Mouse (Mus musculus) frontal cortex, postnatal 10 days (tissue): ENCODE results near the gene Stx8.

ENCODE experiments used
- DNase-seq, 2 experiments: peaks; one replicate each; pipeline ENCODE4 v3.0.0; 2022; ENCODE audit warnings: low spot score in 2 of 2, mixed read lengths in 1 of 2

Gene Stx8

DNA sequence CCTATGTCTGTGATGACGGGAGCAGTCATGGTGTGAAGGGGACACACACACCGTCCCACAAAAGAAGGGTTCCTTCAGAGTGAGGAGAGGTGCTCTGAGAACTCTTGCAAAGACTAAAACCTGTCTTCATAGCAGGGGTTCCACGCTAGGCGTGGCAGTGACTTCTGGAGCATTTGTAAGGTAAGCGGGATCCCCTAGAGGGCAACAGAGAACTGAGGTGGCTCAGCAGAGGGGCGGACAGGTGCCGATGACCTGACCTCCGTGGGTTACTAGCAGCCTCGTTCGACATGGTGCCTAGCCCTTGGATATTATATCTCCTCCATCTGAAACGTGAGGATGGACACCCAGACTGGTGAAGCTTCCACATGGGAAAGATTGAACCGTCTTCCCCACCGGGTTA lies 257.1 kb downstream of the Stx8 start:
- DNase-seq, result no peak

DNA sequence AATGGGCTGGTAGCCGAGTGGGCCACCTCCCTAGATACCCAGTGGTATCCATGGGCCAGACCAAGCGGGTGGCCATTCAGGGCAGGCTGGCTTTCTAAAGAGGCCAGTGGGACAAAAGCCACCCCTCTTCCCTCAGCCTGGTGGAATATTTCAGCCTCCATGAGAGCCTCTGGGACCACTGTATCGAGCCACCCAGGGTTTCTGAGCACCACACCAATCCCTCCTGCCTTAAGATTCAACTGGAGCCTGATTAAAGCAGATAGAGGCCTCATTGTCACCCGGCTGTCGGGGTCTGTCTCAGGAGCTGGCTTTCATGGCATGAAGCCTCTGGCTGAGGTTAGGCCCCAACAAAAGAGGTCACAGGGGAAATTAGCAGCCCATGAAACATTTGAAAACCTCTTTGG lies 260.7 kb downstream of the Stx8 start:
- no peak for DNase-seq

DNA sequence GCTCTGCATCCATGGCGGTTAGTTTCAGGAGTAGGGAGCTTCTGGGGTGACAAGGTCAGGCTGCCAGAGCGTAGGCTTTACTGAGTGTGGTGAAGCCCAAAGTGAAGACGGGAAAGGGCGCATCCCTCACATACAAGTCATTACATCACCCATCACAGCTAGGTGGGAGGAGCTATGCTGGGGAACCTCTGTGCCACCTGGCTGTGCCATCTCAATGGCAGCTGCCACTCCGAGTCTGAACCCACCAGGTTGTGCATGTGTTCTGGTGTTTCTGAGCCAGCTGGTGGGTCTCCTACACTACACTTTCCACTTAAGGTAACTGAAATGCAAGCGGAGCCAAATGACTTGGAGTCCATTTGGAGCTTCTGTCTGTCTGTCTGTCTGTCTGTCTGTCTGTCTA lies 261.8 kb downstream of the Stx8 start:
- no peak for DNase-seq

DNA sequence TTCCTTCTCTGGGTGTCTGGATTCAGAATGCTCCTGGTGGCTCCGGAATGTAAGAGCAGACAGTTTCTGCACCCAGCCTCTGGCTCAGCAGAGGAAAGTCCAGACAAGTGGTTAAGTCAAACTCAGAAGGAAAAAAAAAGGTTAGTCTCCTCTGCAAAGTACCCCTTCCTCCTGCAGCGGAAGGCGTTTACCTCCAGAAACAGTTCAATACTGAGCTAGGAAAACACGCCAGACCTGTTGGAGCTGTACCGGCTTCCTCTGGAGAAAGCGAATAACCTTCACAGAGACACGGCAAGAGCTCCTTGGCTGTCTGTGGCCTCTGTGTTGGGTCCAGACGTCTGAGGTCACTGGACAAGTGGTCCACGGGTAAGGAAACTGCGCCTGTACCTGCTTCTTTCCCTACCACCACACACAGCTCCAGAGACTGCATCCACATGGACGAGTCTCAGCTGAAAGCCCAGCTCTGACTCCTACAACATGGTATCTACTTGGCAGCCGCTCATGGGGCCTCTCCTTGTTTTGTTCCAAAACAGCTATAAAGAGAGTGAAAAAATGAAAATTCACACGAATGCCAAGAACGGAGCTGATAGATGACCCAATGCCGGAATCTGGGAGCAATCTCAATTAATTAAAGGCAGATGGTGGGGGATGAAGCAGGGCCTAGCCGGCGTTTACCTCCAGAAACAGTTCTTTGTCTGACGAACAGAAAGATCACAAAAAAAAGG lies 263.1 kb downstream of the Stx8 start:
- no peak for DNase-seq

DNA sequence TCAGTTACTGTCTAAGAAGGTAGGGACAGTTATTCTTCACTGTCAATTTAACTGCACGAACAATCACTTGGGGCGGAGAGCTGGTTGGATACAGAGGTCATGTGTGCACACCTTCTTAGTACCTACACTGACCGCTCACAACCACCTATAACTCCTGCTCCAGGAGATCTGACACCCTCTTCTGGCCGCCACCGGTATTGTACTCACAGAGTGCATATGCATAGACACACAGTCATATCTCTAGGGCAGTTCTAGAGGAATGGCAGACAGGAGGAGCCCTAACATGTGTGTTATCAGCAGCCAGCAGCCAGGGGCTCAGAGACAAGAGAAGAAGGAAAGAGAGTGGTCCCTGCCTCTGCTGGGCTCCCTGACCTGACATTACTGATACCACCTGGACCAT lies 265.6 kb downstream of the Stx8 start:
- DNase-seq, result no peak

DNA sequence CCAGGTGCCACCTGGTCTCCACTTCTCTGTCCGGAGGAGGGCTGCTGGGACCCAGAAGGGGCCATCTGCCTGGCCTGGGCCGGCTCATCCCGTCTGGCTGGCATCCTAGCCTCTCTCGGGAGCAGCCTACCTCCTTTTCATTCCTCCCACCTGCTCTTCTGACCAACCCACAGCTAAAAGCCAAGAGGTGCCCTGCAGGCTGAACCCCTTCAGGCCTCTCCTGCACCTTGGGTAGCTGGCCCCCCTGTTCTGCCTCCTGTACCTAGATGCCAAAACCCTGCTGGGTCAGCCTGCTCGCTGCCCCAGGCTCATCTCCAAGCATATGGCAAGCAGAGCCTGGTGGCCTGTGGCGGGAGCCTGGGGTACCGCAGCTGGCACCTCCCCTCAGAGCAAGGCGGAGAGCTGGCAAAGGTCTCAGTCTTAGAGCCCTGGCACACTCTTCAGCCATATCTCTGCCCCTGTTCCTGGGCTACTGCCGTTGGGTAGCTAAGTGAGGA lies 267.5 kb downstream of the Stx8 start:
- DNase-seq, result no peak

DNA sequence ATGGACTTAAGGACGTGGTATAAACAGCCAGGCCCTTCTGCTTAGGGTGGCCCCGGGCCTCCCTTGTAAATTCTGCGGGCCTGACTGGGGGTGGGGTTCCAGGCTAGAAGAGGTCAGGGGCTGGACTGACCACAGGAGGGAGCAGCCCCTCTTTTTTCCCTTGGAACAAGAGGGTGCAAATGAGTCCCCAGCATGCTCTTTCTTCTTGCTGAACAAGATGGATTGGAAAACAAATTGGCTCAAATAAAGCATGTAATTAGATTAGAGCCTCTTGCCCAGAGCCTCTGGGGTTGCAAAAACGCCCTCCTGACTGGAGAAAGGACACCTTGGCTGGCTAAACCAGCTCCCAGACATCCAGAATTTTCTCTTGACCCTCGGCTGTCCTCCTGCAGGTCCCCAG lies 273.8 kb downstream of the Stx8 start:
- no peak for DNase-seq

DNA sequence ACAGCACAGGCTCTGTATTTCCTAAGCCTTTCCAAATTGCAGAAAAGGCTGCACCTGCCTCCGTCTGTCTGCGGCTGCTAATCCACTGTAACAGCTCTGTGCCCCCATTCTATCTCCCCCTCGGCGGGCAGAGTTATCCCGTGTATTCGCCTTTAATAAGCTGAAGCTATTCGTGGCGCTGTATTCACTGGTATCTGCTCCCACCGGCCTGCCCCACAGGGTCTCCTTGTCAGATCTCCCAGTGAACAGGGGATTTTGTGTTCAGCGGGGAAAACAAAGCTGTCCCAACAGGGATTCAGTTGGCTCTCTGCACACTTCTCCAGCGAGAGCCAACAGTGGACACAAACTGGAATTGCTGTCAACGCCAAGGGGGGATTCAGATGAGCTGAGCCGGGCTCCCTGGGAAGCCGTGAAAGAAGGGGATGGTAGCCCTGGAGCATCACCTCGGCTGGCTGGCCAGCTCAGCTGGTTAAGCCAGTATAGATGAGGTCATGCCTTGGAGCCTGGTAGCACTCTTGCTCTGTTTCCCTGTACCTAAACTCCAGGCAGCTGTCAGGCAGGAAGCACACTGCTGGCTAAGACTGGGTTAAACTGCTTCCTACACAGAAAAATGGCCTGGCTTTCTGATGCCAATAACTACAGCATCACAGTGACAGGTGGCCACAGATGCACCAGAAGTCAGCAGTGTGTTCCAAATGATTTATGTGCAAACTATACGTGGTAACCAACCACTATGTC lies 278.4 kb downstream of the Stx8 start:
- no peak for DNase-seq

DNA sequence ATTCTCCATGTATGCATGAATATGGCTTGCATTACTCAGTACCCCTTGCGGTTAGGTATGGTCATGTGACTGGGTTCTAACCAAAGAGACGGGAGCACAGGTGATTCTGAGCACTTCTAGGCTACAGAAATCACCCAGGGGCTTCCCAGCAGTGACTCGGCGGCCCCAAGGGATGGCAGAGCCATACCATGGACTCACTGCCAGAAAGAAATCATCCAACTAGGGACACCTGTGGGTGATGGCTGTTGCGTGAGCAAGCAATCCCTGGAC lies 278.9 kb downstream of the Stx8 start:
- DNase-seq, result no peak

DNA sequence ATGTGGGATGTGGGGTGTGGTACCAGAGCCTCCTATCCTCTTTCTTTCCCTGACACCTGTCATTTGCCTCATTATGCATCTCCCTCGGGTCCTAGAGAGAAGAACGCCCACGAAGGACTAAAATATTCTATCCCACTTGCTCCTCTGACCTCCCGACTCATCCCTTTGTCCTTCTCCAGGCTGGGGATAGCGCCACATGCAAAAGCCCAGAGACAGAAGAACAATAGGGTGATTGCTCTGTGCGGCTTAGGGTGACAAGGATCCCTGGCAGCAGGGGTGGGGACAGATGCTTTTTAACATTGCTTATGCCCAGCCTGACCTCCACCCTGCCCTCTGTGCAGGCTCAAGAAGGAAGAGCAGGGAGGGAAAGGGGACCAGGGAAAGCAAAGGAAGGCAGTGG lies 281.9 kb downstream of the Stx8 start:
- no peak for DNase-seq

DNA sequence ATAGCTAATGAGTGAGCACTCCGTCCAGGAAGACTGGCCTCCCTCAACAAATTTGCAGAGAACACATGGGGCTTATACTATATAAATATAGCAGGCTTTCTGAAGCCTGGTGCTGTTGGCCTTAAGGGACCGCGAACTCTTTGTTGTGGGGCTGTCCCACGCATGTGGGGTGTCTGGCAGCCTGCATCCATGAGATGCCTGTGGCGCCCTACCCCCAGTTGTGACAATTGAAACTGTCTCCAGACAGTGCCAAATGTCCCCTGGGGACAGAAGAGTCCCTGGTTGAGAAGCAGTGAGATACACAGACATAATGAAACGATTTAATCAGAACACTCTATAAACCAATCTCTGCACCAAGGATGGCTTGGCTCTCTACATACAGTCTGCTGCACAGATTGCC lies 284.1 kb downstream of the Stx8 start:
- DNase-seq, result no peak

DNA sequence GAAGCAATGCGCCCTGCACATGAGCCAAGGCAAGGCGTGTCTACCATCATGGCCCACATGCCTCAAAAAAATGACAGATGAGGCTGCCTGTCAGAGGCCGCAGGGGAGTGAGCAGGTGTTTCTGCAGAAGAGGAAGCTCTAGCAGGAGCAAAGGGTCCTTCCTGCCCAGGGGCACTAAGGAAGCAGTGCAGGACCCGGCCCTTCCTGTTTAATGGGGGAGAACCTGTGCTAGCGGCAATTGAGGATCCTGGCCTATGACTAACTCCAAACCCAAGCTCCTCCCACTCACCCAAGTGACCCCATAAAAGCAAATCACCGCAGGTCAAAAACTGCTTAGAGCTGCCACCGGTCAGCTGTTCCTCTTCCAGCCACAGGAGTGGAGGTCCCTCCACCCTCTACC lies 287.5 kb downstream of the Stx8 start:
- DNase-seq, result no peak
